Mouse (Mus musculus): ENCODE results near the gene Fndc10.
"Not testable (repeated sequence)": the region's sequence is repeated elsewhere in the genome, so short reads cannot be mapped to it uniquely, and the experiment has no call there.

Gene Fndc10

DNA sequence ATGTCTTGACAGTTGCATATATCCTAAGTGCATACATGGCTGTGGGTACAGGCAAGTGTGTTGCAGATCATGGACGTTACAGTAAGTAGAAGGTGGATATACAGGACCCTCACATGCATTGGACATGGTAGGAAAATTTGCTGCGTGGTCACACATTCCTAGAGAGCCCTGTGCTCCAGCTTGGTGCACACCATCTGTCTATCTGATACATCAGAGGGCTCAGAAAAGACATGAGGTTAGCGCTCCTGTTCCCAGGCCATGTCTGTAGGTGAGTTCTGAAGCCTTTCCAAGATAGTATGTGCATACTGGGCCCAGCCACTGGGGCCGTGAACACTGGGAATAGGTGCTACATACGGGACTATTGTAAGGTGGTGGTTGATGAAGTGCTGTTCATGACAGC lies 42.3 kb downstream of the Fndc10 start:
- DNase-seq: no peak

DNA sequence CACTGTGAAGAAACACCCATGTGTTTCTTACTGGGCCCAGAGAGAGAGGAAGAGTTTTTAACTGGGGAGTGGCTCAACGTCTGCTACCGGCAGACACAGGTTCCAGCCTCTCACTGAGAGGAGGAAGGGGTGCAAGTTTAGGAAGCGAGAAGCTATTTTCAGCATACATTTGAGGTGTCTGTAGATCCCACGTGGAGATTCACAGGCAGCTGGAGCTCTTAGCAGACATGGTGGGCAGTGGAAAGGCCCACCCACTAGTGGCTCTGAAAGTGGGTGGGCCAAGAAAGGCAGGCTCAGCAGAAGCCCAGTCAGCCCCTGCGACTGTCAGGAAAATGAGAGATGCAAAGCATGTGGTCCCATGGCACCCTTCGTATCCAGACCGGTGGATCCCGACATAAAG lies 44.1 kb downstream of the Fndc10 start:
- no peak for DNase-seq

DNA sequence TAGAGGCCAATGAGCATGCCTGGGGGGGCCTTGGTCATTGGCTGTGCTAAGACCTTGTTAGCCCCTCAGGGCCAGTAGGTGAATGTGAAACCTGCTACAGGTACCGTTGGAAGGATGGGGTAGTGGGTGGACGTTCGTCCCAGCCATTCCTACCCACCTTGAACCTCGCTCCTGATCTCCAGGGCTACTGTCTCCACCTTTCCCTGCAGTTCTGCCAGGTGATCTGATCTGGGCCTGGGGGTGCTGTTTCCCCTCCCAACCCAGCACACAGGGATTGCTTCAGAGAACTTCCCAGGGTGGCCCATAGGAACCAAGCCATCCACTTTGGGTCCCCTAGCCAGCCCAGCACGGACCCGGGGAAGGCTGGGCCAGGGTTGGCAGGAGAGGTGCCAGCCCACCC lies 45.0 kb downstream of the Fndc10 start:
- DNase-seq: no peak

DNA sequence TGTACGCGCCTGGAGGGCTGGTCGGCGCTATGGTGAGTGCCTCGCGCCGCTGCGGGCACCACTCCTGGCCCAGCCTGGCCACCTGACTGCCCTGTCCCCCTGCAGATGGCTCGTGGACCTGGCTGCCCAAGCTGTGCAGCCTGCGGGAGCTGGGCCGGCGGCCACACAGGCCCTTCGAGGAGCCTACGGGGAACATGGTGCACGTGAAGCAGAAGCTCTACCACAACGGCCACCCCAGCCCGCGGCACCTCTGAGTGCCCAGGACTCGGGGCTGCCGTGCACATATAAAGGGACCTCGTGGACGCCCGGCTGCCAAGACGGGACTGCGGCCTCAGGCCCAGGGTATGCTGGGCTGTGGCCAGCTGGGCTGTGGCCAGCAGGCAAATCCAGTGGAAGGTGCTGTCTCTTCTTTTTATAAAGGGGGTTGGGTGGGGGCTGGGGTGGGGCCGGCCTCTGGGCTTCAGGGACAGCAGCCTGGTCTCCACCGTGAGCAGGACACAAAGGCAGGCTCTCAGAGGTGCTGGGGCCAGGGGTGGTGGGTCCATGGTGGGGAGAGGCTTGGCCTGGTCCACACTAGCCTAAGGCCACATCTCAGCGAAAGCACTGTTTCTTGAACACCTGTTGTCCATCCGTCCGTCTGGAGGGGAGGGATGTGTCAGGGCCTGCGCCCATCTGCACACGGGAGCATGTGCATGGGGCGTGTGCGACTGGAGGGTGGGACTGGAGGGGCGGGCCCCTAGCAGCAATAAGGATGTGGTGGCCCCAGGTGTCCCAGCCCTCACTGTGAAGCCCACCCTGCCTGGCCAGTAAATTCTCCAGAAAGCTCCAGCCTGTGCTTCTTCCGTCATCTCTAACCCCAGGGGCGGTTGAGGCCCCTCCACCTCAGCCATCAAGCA lies 45.8 kb downstream of the Fndc10 start:
- DNase-seq: no peak

DNA sequence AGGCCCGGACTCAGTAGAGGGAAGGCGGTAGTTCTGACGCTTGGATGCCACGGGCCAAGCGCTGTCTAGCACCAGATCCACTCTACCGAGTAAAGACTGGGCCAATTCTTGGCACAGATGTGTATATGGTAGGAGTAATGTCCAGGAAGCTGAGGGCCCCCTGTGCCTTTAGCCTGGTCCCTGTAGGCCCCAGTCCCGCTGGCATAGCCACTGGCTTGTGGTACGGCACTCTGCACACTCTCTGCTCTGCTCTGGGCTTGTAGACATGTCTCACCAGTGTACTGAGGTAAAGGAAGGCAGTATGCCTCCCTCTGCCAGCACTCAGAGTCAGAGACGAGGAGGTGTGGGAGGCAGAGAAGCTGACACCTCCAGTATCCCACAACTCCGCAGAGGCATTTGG lies 46.5 kb downstream of the Fndc10 start:
- not testable (repeated sequence) for DNase-seq

DNA sequence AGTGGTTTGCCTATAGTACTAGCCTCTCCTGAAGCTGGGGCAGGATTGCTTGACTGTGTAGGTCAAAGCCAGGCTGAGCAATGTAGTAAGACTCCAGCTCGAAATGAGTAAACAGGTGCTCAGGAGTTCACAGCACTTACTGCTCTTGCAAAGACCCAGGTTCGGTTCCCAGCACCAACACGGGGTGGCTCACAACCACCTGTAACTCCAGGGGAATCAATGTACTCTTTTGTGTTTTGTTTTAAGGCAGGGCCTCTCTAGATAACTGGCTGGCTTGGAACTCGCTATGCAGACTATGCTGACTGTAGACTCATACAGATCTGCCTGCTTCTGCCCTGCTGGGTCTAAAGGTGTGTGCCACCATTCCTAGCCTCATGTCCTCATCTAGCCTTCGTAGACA lies 48.5 kb downstream of the Fndc10 start:
- DNase-seq: no peak

DNA sequence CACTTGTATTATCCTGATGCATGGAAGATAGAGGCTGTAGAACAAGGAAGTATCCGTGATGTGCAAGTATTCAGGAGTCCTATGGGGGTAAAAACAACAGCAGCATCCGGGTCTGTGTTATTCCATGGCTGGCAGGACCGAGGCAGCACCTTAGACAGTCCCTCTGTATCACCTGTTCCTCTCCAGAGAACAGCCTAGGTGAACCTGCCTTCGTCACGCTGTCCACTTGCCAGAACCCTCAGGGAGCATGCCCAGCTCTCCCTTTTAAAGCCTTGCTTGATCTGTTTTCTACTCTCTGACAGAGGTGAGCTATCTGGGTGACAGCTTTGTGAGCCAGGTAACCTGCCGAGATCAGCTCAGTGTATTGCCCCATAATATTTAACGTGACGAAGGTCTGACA lies 50.3 kb downstream of the Fndc10 start:
- no peak for DNase-seq

DNA sequence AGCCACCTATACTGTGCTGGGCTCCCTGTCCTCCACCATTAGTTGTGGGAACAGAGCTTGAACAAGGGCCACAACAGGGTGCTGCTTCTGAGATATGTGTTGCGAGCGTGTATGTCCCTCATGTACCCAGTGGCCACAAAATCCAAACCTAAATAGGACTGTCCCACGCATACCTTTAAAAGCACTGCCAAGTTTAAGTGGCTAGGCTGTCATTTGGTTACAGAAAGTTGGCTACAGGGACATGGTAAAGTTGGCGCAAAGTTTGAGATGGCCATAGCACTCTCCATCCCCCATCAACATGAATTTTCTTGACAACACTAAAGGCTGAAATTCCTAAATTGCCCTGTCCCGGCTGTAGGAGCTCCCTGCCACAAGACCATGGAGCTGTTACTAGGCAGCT lies 51.0 kb downstream of the Fndc10 start:
- no peak for DNase-seq
